8 mouse cellular contexts compared by ENCODE assay signal in genomic region chr11:78499004-78499403, GRCm38 (mm10). TPM values are rescaled to one million over a fixed set of nuclear protein-coding genes. Genes with fewer than 3 reads are reported as not detected.
A peak's percentile ranks its signal among the peaks of the same experiment; 100 is the strongest.
DNase-seq lines count a peak whose midpoint lies in the region; ATAC-seq and TF ChIP-seq lines count a peak whose summit lies in the region.

Vtn (plus strand) TSS chr11:78499091.

- H3K36me3 ChIP-seq in embryonic facial prominence, embryonic 13.5 days, result no peaks in the 10 kb centered on the region
- no peaks in the 10 kb centered on the region for H3K36me3 ChIP-seq in heart, embryonic 13.5 days

- ATAC-seq in embryonic facial prominence, embryonic 13.5 days (ENCODE audit: insufficient number of reproducible peaks, insufficient read depth, low FRiP score, low TSS enrichment, low read depth), result no peak
- ATAC-seq in heart, embryonic 13.5 days (ENCODE audit: extremely low read depth, insufficient number of reproducible peaks, low FRiP score, low TSS enrichment), result no peak

- no peaks in the 10 kb centered on the region for H3K9me3 ChIP-seq in embryonic facial prominence, embryonic 13.5 days
- H3K9me3 ChIP-seq in heart, embryonic 13.5 days, result no peaks in the 10 kb centered on the region

- peaks cover 16% of the 10 kb centered on the region for H3K4me1 ChIP-seq in embryonic facial prominence, embryonic 13.5 days
- peaks cover 15% of the 10 kb centered on the region for H3K4me1 ChIP-seq in heart, embryonic 13.5 days
- H3K4me1 ChIP-seq in olfactory bulb, adult 2 months (ENCODE audit: control insufficient read depth, insufficient read depth, low read length), result peaks cover 5% of the 10 kb centered on the region

- 47% methylated on average over 7 of the region's 7 CpGs for WGBS in embryonic facial prominence, embryonic 13.5 days
- WGBS in heart, embryonic 13.5 days, result 59% methylated on average over 7 of the region's 7 CpGs
- WGBS in olfactory bulb, adult 2 months, result 72% methylated on average over 7 of the region's 7 CpGs

- H3K9ac ChIP-seq in embryonic facial prominence, embryonic 13.5 days, result peak within 1 kb of the TSS; percentile 51
- H3K9ac ChIP-seq in heart, embryonic 13.5 days, result no peak within 1 kb of the TSS

- peak within 1 kb of the TSS; percentile 98 for H3K4me2 ChIP-seq in embryonic facial prominence, embryonic 13.5 days
- peak within 1 kb of the TSS; percentile 94 for H3K4me2 ChIP-seq in heart, embryonic 13.5 days

- intact Hi-C loops in left cerebral cortex, postnatal 4 days (cut with DNase I), result no loop called here

- H3K4me3 ChIP-seq in embryonic facial prominence, embryonic 13.5 days, result peak within 1 kb of the TSS; percentile 61
- H3K4me3 ChIP-seq in heart, embryonic 13.5 days, result peak within 1 kb of the TSS; percentile 58
- H3K4me3 ChIP-seq in olfactory bulb, adult 2 months (ENCODE audit: insufficient read depth, low read depth, low read length), result peak within 1 kb of the TSS; percentile 91

- peaks cover 66% of the 10 kb centered on the region for H3K27me3 ChIP-seq in embryonic facial prominence, embryonic 13.5 days
- peaks cover 92% of the 10 kb centered on the region for H3K27me3 ChIP-seq in heart, embryonic 13.5 days (replicated peaks)

- TF ChIP-seq POLR2A in olfactory bulb, adult 2 months (IDR thresholded peaks at IDR 0.05; ENCODE audit: insufficient read depth, low read depth, low read length), result no peak

- peak within 1 kb of the TSS; percentile 57; the same call in 1 of the 2 replicates for H3K27ac ChIP-seq in embryonic facial prominence, embryonic 13.5 days
- no peak within 1 kb of the TSS for H3K27ac ChIP-seq in heart, embryonic 13.5 days (replicated peaks)
- H3K27ac ChIP-seq in olfactory bulb, adult 2 months (ENCODE audit: insufficient read depth, low read depth, low read length), result peak within 1 kb of the TSS; percentile 91

- DNase-seq in left cerebral cortex, adult 18-20 months (ENCODE audit: low spot score in 2 of 2), result no peak
- no peak for DNase-seq in left cerebral cortex, adult 9 months (ENCODE audit: low spot score in 2 of 2)
- no peak for DNase-seq in left cerebral cortex, postnatal 4 days
- no peak for DNase-seq in frontal cortex, postnatal 14 days (ENCODE audit: low spot score in 2 of 2)
- no peak for DNase-seq in cerebellum, adult 8-10 months

- no peak for TF ChIP-seq CTCF in olfactory bulb, adult 2 months (IDR thresholded peaks at IDR 0.05; ENCODE audit: insufficient read depth, low read depth, low read length)

RNA-seq across cellular contexts. Expression of gene Vtn, which starts in this region (rescaled TPM):
- total RNA-seq in left cerebral cortex, adult 18-20 months (2021), result 10 to 100 TPM; 75.1 to 84.9 TPM
- 2.2 and 8.7 TPM in 2 replicates for polyA plus RNA-seq in embryonic facial prominence, embryonic 13.5 days (2015; fragmentation: Nextera tagmentation; extraction: Ambion mirVana)
- 2.1 and 9.3 TPM in 2 replicates for polyA plus RNA-seq in heart, embryonic 13.5 days (2015; fragmentation: Nextera tagmentation; extraction: Ambion mirVana)
- total RNA-seq in left cerebral cortex, postnatal 4 days (2021), result 10 to 100 TPM; 60.0 to 67.3 TPM
- polyA plus RNA-seq in olfactory bulb, adult 2 months (2012; ENCODE audit: insufficient read depth, insufficient read length, low replicate concordance, missing spikeins), result not detected in 2 replicates
